Mouse (Mus musculus) megakaryocyte-erythroid progenitor cell, adult 5-6 weeks (primary cell): Measurements from ENCODE around the gene Asb18. TPM values are rescaled to one million over a fixed set of nuclear protein-coding genes. Genes with fewer than 3 reads are reported as not detected.

Source experiments
- ATAC-seq: replicated peaks from 2 replicates; pipeline ENCODE4 v1.8.0; 2016; ENCODE audit warnings: mild to moderate bottlenecking, inconsistent platforms; ENCODE audit not compliant: severe bottlenecking, poor library complexity, low FRiP score, low TSS enrichment
- total RNA-seq, 2 experiments: library from RNA; stranded (forward) in 1 of 2; stranded (reverse) in 1 of 2; fragments of 200-1000, 215-1000 nt in 1 of 2; fragments of >200 nt in 1 of 2; fragmentation: Nextera tagmentation in 1 of 2; gene quantifications; 2 replicates each; pipeline ENCODE4 v1.2.3; 2014 to 2017

Asb18 gene
- total RNA-seq, 2 experiments from 2014 or later: not detected

- no peak for ATAC-seq
Measured at GRCm38 (mm10) chr1:89935493-89936348, 78.7 kb downstream of the Asb18 start.

- ATAC-seq: no peak
Measured at GRCm38 (mm10) chr1:89934316-89935260, 79.9 kb downstream of the Asb18 start.

GRCm38 (mm10) chr1:89933786-89934185 is 80.7 kb downstream of the Asb18 start:
- no peak for ATAC-seq

DNA sequence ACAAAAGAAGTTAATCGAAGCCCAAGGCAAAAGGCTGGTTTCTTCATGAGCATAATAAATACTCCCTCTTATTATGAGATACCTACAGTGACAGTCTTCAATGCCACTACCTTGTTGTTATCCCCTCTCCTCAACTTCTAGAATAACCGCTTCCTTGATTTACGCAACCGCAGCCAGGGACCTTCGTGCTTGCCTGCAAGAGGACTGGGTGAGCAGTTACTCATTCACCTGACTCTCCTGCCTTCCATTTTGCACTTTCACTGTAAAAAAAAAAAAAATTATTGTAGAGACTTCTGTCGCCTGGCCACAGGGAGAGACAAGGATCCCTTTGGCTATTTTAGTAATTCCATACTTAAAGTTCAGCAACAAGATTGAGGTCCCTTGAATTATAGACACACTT is 81.4 kb downstream of the Asb18 start:
- ATAC-seq: no peak

GRCm38 (mm10) chr1:89932616-89933015 is 81.8 kb downstream of the Asb18 start:
- no peak for ATAC-seq

DNA sequence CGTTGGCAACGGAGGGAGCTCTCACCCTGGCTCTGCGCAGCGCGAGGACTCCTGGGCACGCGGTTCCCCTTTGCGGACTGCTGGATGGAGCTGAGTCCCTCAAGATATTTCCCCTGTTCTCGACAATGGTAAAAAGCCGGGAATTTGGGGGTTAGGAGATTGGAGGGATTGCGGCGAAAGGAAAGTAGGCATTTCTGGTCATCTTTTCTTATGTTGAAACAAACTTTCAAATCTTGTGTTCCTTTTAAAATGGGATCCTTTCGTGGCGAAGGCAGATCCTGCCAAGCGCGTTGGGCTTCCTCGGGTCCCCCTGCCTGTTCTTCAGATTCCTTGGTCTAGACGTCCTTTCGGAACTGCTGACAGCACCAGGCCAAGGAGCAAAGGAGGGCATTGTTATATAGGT is 82.4 kb downstream of the Asb18 start:
- no peak for ATAC-seq

- peak; percentile 80 for ATAC-seq
Measured at GRCm38 (mm10) chr1:89931120-89931519, 83.3 kb downstream of the Asb18 start, which contains the start of gene Gbx2. Gene Gbx2, minus strand, starts transcription at chr1:89931179.

- no peak for ATAC-seq
Measured at GRCm38 (mm10) chr1:89930551-89930950, 83.9 kb downstream of the Asb18 start.

GRCm38 (mm10) chr1:89929721-89930505 is 84.6 kb downstream of the Asb18 start:
- ATAC-seq: no peak

DNA sequence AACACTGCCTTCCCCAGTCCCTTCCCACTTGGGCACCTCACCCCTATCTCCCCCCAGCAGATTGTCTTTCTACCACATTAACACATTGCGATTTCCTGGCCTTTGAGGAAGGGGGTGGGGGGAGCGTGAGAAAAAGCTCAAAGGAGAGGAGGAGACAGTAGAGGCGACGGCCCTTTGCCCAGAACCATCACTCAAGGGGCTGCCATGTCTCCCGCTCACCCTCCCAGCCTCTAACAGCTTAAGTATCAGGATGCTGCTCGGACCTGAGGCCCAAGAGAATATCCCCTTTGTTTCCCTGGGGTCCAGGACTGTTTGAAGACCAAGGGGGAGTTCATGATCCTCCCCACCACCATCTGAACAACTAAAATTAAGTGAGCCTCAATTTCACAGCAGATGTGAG is 85.3 kb downstream of the Asb18 start:
- no peak for ATAC-seq

GRCm38 (mm10) chr1:89928676-89929075 is 85.8 kb downstream of the Asb18 start:
- ATAC-seq: no peak

- ATAC-seq: peak; percentile 41; the same call in 1 of the 2 replicates
Measured at GRCm38 (mm10) chr1:89927061-89927661, 87.3 kb downstream of the Asb18 start.

DNA sequence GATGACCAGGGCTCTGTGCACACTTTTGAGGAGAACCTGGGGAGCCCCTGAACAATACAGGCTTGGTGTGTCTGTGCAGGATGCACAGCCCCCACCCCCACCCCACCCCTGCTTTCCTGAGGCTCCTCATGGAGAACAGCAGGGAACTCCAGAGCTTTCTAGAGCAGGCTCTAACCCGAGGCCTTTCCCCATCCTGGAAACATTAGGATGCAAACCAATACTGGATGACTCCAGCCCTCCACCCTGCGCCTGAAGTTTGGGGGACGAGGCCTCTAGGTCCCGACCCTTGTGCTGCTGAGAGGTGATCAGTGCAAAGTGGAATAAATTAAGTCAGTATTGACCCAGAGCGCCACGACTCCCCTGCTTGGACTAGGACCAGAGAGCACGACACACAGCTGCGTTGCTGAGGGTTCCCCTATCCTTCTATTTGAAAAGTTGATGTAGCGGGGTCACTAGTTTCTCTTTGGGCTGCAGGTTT is 87.8 kb downstream of the Asb18 start:
- no peak for ATAC-seq

GRCm38 (mm10) chr1:89925501-89926190 is 88.8 kb downstream of the Asb18 start:
- no peak for ATAC-seq

DNA sequence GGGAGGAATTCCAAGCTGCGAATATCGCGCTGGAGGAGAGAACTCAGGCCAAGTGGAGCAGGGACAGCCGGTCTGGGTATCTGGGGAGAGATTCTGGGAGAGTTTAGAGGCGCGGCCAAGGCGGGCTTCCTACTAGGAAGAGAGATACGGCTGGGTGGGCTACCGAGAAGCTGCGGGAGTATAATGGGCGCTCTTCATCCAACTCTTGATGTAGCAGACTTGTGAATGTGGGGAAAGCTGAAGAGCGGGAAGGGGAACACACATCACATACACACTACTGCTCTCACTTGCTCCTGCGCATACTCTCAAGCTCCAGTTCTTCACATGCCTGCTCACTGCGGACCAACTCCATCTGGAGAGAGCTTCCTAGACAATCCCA is 90.8 kb downstream of the Asb18 start:
- ATAC-seq: no peak

DNA sequence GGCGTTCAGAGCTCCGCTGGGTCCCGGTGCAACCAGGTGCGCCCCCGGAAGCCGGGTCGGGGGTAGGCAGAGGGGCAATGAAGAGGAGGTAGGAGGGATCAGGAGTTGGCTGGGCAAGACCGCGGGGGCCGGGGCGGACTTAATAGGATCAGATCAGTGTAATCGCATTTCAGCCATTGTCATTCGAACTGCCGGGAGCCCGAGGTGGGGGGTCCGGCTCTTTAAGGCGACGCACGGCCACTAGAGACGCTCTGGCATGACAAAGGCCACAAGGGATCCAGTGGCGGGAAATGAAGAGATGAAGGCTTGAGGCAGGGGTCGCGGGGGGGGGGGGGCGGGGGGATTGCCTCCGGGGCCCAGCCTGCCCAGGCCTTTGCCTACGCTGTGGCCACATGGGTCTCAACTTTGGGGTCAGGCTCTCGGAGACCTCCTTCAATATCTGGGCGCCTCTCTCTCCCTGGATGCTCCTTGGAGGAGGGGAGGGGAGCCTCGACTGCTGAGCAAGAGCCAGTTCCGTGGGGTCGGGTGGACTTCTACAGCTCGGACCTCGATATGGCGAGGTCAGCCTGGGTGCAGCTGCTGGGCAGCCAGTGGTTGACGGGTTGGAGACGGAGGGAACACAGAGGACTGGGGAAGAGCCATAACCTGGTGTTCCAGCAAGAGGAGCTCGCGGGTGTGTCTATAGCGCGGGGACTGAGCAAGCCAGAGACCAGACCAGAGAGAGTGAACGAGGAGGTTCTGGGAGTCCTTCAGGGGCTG is 91.4 kb downstream of the Asb18 start:
- no peak for ATAC-seq

GRCm38 (mm10) chr1:89922282-89922681 is 92.2 kb downstream of the Asb18 start:
- ATAC-seq: no peak

DNA sequence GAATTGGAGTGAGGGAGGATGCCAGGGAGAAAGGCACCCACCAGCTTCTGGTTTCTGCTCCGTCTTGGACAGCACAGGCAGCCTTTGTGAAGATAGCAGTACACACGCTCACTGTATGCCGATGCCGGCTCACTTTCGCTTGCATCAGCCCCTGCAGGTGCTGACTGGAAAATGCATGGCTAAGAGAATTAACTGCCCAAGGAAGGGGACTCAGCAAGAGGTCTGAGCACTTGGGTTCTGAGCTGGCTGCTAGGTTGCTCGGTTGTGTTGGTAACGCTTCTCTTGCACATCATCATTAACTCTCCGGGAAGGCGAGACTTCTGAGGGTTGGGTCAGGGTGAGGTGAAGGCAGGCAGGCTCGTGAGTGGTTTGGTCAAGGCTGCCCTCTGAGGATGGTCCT is 92.7 kb downstream of the Asb18 start:
- ATAC-seq: 0 out of 2 replicates have a peak, but pooled peaks have one; percentile 22
